Mouse (Mus musculus) frontal cortex, adult (tissue): ENCODE results near the gene Gm3164.
"Not testable (repeated sequence)": the region's sequence is repeated elsewhere in the genome, so short reads cannot be mapped to it uniquely, and the experiment has no call there.

ENCODE experiments used
- ATAC-seq: cut with Nextera tagmentation; 2 replicates; pipeline ENCODE4 v1.9.2; 2017; ENCODE audit warnings: mild to moderate bottlenecking, moderate library complexity, mixed read lengths; ENCODE audit not compliant: low TSS enrichment

The Gm3164 gene

GRCm38 (mm10) chr14:4414965-4415835 lies at the start of gene Gm3164:
Gene Gm3164, plus strand, starts transcription at chr14:4415448.
- not testable (repeated sequence) for ATAC-seq

- not testable (repeated sequence) for ATAC-seq
These were observed 46.3 kb upstream of the Gm3164 start for GRCm38 (mm10) chr14:4368991-4369390.

- not testable (repeated sequence) for ATAC-seq
These were observed 45.6 kb upstream of the Gm3164 start for GRCm38 (mm10) chr14:4369691-4370090.

DNA sequence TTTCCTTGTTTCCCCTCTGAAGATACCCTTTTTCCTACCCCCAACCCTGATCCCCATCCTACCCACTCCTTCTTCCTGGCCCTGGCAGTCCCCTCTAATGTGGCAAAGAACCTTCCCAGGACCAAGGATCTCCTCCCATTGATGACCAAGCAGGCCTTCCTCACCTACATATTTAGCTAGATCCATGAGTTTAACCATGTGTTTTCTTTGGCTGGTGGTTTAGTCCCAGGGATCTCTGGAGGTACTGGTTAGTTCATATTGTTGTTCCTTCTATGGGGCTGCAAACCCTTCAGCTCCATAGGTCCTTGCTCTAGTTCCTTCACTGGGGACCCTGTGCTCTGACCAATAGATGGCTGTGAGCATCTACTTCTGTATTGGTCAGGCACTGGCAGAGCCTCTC lies 37.4 kb upstream of the Gm3164 start:
- ATAC-seq = not testable (repeated sequence)

DNA sequence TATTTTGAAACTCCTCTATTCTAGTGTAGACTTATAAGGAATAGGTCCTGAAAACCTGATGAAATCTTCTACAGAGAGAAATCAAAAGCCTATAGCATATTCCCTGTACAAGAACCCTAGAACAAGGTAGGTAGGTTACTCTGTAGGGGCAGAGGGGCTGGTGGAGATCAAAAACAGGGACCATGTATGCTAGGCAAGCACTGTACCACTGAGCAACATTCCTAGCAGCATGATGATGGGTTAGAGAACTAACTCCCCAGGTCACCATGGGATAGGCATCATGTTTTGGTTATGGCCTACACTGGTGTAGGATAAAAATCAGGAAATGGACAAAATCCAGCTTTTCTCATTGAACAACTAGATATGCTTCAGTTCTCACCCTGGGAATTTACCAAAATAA lies 29.6 kb upstream of the Gm3164 start:
- ATAC-seq = not testable (repeated sequence)

DNA sequence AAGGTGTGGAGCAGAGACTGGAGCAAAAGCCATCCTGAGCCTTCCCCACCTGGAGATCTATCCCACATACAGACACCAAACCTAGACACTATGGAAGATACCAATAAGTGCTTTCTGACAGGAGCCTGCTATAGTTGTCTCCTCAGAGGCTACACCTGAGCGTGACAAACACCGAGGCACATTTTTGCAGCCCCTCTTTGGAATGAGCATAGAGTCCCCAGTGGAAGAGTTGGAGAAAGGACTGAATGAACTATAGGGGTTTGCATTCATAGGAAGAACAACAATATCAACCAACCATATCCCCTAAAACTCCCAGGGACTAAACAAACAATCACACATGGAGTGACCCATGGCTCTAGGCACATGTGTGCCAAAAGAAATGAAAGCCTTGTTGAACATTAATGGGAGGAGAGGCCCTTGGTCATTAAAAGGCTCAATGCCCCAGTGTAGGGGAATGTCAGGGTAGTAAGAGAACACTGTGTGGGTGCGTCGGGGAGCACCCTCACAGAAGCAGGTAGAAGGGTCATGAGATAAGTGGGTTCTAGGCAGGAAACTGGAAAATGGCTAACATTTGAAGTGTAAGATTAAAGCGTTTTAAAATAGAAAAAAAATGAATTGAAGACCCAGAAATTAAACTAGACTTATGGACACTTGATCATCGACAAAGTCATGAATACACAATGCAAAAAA lies 22.3 kb upstream of the Gm3164 start:
- ATAC-seq = not testable (repeated sequence)

DNA sequence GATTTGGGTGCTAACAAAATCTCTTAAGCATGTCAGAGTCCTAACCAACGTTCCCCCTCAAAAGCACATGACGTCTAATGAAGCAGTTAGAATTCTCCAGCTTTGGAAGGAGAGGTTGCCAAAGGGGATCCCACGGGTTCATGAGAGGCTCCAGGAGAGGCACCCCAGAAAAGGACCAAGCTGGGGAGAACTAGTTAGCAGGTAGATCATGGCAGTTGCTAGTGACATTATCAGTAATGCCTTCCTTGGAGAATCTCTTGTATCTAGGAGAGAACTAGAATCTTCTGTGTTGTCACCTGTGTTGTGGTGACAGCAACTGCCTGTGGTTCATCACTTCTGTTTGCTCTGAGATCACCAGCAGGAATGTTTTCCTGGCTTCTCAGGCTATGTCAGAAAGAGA lies 18.0 kb upstream of the Gm3164 start, which contains the start of gene Gm3159:
Gene Gm3159, plus strand, starts transcription at position 301 of the 400 bp plus-strand sequence.
- not testable (repeated sequence) for ATAC-seq

DNA sequence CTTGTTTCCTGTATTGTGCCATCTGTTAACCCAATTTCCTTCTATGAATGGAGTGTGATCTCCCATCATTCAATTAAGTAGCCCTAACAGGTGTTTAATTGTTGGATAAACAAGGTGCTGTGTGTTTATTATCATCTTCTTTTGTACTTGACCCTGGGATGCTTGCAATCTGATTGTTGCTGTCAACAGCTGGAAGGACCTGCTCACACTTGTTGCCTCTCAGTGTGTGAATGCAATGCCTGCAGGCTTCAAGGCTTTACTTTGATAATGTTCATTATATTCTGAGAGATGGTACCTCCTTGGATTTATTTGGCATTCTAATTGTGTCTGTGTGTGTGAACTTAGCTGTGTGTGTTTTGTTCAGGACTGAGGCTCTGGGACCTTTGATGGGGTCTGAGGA lies 16.6 kb upstream of the Gm3164 start:
- ATAC-seq = not testable (repeated sequence)

- ATAC-seq = not testable (repeated sequence)
These were observed 15.0 kb upstream of the Gm3164 start for GRCm38 (mm10) chr14:4400115-4400789.

GRCm38 (mm10) chr14:4401245-4401644 lies 14.0 kb upstream of the Gm3164 start:
- not testable (repeated sequence) for ATAC-seq

DNA sequence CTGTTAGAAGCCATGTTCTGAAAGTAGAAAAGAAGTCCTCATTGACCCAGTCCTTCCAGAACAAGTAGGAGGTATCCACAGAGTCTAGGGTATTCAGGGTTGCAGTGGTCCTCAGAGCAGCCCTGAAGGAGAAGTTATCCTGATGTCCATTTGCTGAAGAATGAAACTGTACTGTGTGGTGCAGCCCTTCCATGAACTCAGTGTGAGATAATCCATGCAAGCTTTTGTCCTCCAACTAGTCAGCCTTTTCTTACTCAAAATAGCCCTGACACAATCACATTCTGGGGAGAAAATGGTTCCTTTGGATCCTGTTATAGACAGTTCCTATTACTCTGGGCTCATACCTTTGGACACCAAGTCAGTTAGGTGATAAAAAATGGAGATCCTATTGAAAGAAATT lies 11.4 kb upstream of the Gm3164 start:
- ATAC-seq = not testable (repeated sequence)

GRCm38 (mm10) chr14:4409939-4410338 lies 5.3 kb upstream of the Gm3164 start:
- not testable (repeated sequence) for ATAC-seq

DNA sequence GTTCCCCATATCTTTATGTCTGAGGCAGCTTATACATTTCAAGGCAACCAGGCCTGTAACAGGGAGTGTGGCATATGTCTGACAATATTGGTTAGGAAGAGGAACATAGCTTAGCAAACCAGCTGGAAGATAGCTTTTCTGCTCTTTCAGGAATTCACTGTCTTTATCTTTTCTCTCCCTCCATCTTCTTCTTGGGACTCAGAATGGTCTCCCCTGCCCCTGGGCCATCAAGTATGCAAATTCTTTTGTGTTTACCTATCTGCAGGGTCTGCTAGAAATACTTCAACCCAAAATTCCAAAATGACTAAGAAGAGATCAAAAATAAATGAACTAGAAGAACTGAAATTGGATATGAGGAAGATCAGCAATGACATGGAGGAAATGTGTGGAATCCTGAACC lies 15.4 kb downstream of the Gm3164 start, which contains the start of gene Gm3173:
Gene Gm3173, plus strand, starts transcription at position 301 of the 400 bp plus-strand sequence.
- ATAC-seq = not testable (repeated sequence)

- ATAC-seq = not testable (repeated sequence)
These were observed 66.2 kb downstream of the Gm3164 start, which contains the start of gene Gm3182 for GRCm38 (mm10) chr14:4481445-4481844. Gene Gm3182, plus strand, starts transcription at chr14:4481745.
